Mouse (Mus musculus): ENCODE results near the gene Fancm.

DNA sequence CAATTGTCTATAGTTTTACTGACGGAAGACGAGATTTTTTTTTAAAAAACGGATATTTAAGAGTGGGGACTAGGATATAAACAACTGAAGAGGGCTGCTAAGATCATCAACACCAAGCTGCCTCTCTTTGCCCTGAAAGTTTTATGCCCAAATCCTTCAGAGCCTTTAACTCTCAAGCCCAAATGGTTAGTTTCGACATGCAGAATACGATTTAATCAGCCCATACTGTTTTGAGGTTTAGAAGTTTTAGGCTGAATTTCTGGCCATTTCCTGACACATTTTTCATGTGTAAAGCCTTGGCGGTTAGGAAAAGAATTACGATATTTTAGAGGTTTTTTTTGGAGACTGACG lies 39.6 kb upstream of the Fancm start:
- TF ChIP-seq CTCF (IDR thresholded peaks at IDR 0.05; ENCODE audit: extremely low read depth, insufficient read depth, low read length) (no peak), POLR2A (IDR thresholded peaks at IDR 0.05; ENCODE audit: extremely low read depth, insufficient read depth, low read length) (no peak)

All from cortical plate, adult 2 months (tissue).